Mouse (Mus musculus) kidney, adult 18-20 months (tissue): ENCODE results near the gene Dock4.
A peak's percentile ranks its signal among the peaks of the same experiment; 100 is the strongest.

ENCODE experiments used
- DNase-seq: peaks from one replicate; pipeline ENCODE4 v3.0.0; 2021

The Dock4 gene

GRCm38 (mm10) chr12:40512994-40513393 lies 67.2 kb downstream of the Dock4 start:
- no peak for DNase-seq

GRCm38 (mm10) chr12:40514021-40514420 lies 68.3 kb downstream of the Dock4 start:
- no peak for DNase-seq

GRCm38 (mm10) chr12:40522468-40522867 lies 76.7 kb downstream of the Dock4 start:
- no peak for DNase-seq

- no peak for DNase-seq
Observed at GRCm38 (mm10) chr12:40523020-40523419, 77.3 kb downstream of the Dock4 start.

GRCm38 (mm10) chr12:40525045-40525444 lies 79.3 kb downstream of the Dock4 start:
- DNase-seq = no peak

- DNase-seq = no peak
Observed at GRCm38 (mm10) chr12:40535655-40536618, 90.2 kb downstream of the Dock4 start.

- peak; percentile 13 for DNase-seq
Observed at GRCm38 (mm10) chr12:40537826-40538225, 92.1 kb downstream of the Dock4 start.

GRCm38 (mm10) chr12:40538318-40538717 lies 92.6 kb downstream of the Dock4 start:
- DNase-seq = no peak

- no peak for DNase-seq
Observed at GRCm38 (mm10) chr12:40538780-40539179, 93.0 kb downstream of the Dock4 start.

GRCm38 (mm10) chr12:40544273-40544672 lies 98.5 kb downstream of the Dock4 start:
- no peak for DNase-seq

- no peak for DNase-seq
Observed at GRCm38 (mm10) chr12:40546827-40547226, 101.1 kb downstream of the Dock4 start.

GRCm38 (mm10) chr12:40551317-40551716 lies 105.6 kb downstream of the Dock4 start:
- no peak for DNase-seq

- DNase-seq = no peak
Observed at GRCm38 (mm10) chr12:40552201-40552600, 106.4 kb downstream of the Dock4 start.

GRCm38 (mm10) chr12:40553929-40554328 lies 108.2 kb downstream of the Dock4 start:
- DNase-seq = no peak

GRCm38 (mm10) chr12:40554941-40555511 lies 109.3 kb downstream of the Dock4 start:
- DNase-seq = no peak

- DNase-seq = no peak
Observed at GRCm38 (mm10) chr12:40558600-40558999, 112.8 kb downstream of the Dock4 start.

- DNase-seq = peak; percentile 40
Observed at GRCm38 (mm10) chr12:40559103-40559502, 113.4 kb downstream of the Dock4 start.

- no peak for DNase-seq
Observed at GRCm38 (mm10) chr12:40563703-40564102, 118.0 kb downstream of the Dock4 start.

- DNase-seq = no peak
Observed at GRCm38 (mm10) chr12:40564261-40564660, 118.5 kb downstream of the Dock4 start.

GRCm38 (mm10) chr12:40568365-40568885 lies 122.7 kb downstream of the Dock4 start:
- no peak for DNase-seq

- DNase-seq = peak; percentile 21
Observed at GRCm38 (mm10) chr12:40568971-40569968, 123.5 kb downstream of the Dock4 start.

GRCm38 (mm10) chr12:40570250-40570649 lies 124.5 kb downstream of the Dock4 start:
- DNase-seq = no peak

- DNase-seq = no peak
Observed at GRCm38 (mm10) chr12:40574051-40574450, 128.3 kb downstream of the Dock4 start.
